Mouse (Mus musculus): Measurements from ENCODE around the gene Nfkb2.
A peak's percentile ranks its signal among the peaks of the same experiment; 100 is the strongest.

- TF ChIP-seq POLR2A (IDR thresholded peaks at IDR 0.05; ENCODE audit: insufficient read length, low read depth) = peak; percentile 81
- TF ChIP-seq E2F4 (IDR thresholded peaks at IDR 0.05; ENCODE audit: insufficient read depth) = no peak
- peak; percentile 73 for TF ChIP-seq POLR2AphosphoS2 (IDR thresholded peaks at IDR 0.05; ENCODE audit: insufficient read length, low read depth)
- no peak for TF ChIP-seq CEBPB (IDR thresholded peaks at IDR 0.05; ENCODE audit: insufficient read depth, poor library complexity, severe bottlenecking)
- TF ChIP-seq SRF (IDR thresholded peaks at IDR 0.05; ENCODE audit: control insufficient read depth, insufficient read length, low read depth) = no peak
Observed at GRCm38 (mm10) chr19:46328081-46329030, 24.2 kb downstream of the Nfkb2 start, which contains the start of gene Fbxl15.
